Mouse (Mus musculus) spleen, postnatal 0 days (tissue): ENCODE data around the gene Ott. TPM values are rescaled to one million over a fixed set of nuclear protein-coding genes. Genes with fewer than 3 reads are reported as not detected.

Experiments used
- polyA plus RNA-seq: library from polyadenylated mRNA; unstranded; fragments of >200 nt; fragmentation: Nextera tagmentation; extraction: Ambion mirVana; gene quantifications from 2 replicates; pipeline ENCODE4 v1.2.1, GENCODE M21; 2015

Ott gene
- not detected in 2 replicates for polyA plus RNA-seq

GRCm38 (mm10) chrX:149073982-149074381 is at the start of gene Ott:
Gene Ott (plus strand): TSS chrX:149074282.

Other genes starting within 250 kb of the Ott start
- gene Luzp4, start 216.6 kb upstream of the Ott start, polyA plus RNA-seq: not detected in 2 replicates
- gene Gm15093, start 198.1 kb downstream of the Ott start, polyA plus RNA-seq: not detected in 2 replicates